Mouse (Mus musculus): ENCODE data around the gene Rgsl1. TPM values are rescaled to one million over a fixed set of nuclear protein-coding genes. Genes with fewer than 3 reads are reported as not detected.

Gene Rgsl1
- total RNA-seq, 2 experiments from 2014 or later: 0.64 to 1.2 TPM

DNA sequence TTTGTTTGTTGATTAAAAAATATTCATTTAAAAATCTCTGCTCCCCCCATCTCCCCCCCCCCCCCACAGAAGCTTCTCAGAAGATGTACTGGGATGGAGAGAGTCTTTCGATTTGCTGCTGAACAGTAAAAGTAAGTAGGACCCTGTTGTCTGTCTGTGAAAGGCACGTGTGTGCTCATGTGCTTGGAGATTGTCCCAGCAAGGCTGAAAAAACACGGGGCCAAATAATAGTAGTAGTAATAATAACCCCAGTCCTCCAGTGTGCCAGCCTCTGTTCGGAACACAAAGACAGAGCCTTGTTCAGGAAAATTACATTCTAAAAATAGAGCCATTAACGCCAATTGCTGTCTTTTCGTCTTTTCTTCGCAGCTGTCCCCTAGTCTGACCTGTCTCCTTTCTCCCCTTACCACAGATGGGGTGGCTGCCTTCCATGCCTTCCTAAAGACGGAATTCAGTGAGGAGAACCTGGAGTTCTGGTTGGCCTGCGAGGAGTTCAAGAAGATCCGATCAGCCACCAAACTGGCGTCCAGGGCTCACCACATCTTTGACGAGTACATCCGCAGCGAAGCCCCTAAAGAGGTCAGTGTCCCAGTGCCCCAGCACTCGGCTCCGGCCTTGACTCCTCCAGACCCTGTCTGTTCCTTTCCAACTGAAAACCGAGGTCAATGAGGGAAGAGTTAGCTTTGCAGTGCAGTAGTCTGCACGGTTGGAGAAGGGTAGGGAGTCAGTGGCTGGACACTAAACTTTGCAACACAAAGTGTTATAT lies 102.2 kb downstream of the Rgsl1 start:
- DNase-seq (ENCODE audit: extremely low spot score in 1 of 2, low spot score in 1 of 2): no peak

DNA sequence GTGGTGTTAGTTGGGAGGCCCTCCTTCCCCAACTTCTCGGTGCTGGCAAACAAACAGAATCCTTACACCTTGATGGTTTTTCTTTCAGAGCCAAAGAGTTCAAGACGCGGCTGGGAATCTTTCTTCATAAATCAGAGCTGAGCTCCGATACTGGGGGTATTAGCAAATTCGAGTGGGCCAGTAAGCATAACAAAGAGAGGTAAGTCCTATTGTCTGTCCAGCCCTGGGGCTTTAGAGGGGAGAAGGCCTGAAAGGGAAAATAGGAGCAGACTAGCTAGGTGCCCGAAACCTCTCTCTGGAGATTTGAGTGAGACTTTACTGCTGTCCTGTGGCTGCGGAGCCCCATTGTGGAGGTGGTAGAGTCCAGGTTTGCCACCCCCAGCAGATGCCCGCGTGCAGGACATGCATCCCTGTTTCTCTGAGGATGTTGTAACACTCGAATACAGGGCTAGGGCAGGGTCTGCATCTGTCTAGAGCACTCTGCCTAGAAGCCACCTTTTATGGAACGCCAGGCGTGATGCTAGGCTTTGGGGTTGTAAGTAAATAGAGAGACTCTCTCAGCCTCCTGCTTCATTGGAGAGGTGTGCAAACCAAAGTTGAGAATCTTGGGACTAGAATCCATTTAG lies 103.1 kb downstream of the Rgsl1 start:
- no peak for DNase-seq (ENCODE audit: extremely low spot score in 1 of 2, low spot score in 1 of 2)

DNA sequence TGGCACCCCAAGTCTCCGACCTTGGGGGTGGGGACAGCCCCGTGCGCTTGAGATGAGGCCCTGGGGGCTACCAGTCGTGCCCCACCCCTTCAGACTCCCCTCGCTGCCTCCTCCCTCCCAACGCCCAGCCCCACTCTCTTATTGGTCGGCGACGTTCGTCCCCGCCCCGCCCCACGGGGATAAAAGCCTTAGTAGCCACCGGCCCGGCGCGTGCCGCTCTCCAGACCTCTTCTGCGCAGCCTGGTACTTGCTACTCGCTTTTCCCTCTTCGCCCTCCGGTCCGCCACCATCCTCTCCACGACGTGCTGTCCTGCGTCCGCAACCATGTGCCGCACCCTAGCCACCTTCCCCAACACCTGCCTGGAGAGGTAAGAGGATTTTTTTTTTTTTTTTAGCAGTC lies 103.8 kb downstream of the Rgsl1 start, which contains the start of gene Rgs16:
Gene Rgs16 (plus strand): TSS at position 205 of the 400 bp plus-strand sequence.
- peak; percentile 48 to 58 for DNase-seq (ENCODE audit: extremely low spot score in 1 of 2, low spot score in 1 of 2)

DNA sequence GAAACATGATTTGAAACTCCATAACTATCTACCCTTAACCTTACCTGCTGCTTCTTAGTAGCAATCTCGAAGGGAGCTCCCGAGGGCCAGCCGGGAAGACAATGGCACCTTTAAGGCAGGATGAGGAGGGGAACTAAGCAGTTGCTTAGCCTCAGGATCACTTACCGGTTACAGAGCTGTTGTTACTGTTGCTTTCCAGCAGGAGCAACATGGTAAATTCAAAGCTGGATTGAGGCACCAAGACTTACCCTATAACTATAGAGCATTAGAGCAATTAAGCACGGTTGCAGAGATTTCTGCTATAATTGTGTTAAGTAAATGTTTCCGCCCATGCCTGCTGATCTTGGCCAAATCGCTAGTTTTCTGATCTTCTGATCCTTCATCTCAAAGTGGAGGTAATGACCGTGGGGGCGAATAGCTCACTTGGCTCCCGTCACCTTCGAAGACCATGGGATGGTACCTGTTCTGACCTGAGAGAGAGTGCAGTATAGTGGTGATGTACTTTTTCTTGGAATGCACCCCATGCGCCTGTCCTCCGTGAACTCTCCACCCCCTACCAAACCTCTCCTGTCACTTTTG lies 104.4 kb downstream of the Rgsl1 start:
- no peak for DNase-seq (ENCODE audit: extremely low spot score in 1 of 2, low spot score in 1 of 2)

DNA sequence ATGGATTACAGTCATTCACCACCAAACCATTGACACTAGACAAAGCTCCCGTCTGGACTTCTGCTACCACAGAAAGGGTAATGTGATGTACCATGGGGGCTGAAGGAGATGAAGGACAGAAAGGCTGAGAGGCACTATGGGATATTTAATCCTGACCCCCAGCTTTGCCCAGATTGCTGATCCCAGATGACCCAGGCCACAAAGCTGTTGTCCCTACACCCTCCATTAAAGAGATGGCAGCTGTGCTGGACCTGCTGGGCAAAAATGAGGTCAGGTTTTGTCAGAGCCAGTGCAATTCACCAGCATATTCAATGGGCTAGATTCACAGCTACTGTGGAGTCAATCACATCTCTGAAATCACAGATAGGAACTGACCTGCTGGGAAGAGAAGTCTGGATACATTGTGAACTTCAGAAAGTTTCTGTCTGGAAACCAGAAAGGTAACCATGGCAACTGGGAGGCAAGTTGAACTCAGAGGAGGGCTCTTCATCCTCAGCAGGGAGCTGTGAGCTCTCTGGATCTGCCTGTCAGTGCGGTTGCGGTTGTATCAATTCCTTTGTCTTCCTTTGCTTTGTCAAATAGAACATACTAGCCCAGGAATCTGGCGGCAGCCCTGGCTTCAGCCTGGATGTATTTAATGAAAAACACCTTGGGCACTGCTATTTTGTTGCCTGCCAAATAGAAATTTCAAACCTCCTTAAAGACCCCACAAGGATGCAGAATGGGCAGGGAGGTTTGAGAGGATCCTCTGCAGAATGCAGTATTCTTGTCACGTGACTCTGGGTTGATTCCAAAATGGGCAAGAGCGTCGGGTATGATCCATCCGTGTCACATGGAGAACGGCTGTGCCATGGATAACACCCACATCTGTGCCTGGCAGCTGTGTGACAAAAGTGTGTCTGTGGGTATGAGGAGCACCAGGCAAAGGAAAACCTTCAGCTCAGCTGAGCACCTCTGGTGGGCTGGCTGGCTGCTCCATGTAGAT lies 106.5 kb downstream of the Rgsl1 start:
- DNase-seq (ENCODE audit: extremely low spot score in 1 of 2, low spot score in 1 of 2): no peak

DNA sequence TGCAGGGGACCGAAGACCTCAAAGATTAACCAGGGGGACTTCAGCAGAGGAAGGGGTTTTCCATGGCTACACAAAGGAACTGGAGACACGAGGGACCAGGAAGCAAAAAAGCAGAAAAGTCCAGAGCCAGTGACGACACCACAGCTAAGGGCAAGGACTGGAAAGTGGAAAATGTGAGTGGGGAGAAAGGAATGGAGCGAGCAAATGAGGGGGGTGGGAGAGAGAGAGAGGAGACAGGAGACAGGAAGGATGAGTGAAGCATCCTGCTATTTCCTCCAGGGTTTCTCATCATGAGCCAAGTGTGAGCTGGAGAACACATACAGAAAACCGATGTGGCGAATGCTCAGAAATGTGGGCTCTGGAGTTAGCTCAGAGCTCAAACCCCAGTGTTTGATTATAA lies 107.8 kb downstream of the Rgsl1 start:
- DNase-seq (ENCODE audit: extremely low spot score in 1 of 2, low spot score in 1 of 2): no peak

DNA sequence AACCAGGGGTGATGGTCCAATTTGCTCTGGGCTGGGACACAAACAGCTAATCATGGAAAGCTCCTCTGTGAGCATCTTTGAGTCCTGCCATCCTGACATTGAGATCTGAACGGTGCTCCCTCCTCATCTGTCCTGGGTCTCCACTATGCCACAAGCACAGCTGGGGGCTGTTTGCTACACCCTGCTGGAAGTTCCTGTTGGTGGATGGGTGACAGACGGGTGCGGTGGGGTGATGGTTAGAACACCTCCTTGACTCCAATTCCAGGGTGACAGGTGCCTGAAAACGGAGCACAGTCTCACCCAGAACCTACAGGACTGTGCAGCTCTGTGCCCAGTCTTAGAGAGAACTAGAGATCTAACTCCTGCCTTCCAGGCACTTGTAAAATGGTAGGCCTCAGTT lies 109.1 kb downstream of the Rgsl1 start:
- no peak for DNase-seq (ENCODE audit: extremely low spot score in 1 of 2, low spot score in 1 of 2)

DNA sequence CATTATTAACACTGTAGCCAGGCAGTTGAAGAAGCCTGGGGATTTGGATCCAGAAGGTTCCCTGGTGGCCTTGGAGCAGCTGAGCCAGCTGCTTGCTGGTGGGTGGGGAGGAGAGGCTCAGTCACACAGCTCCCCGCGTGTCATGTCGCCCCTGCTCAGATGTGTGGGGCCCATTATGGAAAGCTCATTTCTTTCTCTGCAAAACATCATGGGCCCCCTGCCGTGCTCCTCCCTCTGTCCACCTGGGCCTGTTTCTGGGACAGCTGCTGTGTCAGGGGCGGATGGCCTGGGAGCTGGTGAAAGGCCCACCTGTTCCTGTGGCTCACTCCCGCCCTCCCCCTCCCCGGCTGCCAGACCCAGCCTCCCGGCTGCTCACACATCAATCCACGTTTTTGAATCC lies 110.8 kb downstream of the Rgsl1 start:
- no peak for DNase-seq (ENCODE audit: extremely low spot score in 1 of 2, low spot score in 1 of 2)

DNA sequence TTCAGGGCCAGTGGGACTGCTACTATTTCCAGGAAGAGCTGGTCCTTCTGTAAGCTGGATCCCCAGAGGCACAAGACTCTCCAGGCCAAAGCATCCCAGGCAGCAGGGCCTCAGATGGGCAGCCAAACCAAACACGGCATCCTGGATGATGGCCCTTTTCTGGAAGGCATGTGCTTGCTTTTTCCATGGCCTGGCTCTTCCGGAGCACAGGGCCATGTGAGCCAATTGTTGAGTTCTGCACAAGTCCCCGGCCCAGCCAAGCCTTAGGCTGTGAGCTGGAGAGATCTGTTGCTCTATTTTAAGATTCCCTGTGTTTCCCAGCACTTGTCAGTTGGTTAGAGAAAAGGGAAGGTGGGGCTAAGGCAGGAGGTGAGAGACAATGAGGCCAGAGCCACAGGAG lies 113.3 kb downstream of the Rgsl1 start:
- no peak for DNase-seq (ENCODE audit: extremely low spot score in 1 of 2, low spot score in 1 of 2)

DNA sequence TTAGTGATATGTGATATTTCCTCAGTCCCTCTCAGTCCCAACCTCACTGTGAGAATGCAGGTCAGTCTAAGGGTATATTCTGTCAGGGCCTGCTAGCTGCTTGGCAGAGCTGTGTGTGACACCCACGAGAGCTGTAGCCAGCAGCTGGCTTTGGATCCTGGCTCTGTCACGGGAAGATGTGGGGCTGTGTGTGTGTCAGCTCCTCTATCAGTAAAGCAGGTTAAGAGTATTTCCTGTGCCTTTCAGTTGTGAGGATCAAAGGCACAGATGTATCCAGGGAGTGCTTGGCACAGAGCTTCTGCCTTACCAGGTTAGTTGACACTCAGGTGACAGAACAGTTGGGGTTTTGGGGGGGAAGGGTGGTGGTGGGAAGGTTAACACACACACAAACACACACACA lies 114.1 kb downstream of the Rgsl1 start:
- no peak for DNase-seq (ENCODE audit: extremely low spot score in 1 of 2, low spot score in 1 of 2)

Other genes starting within 250 kb of the Rgsl1 start
- gene Rgs8, start 191.1 kb downstream of the Rgsl1 start, total RNA-seq (2021): 10 to 100 TPM; 66.1 to 70.2 TPM
- 1 to 10 TPM; 4.9 to 5.9 TPM for gene Rgs16, start 103.8 kb downstream of the Rgsl1 start, total RNA-seq (2021)
- 1 to 10 TPM; 6.5 to 8.1 TPM for gene Rnasel, start 94.7 kb downstream of the Rgsl1 start, total RNA-seq (2021)
- not detected for gene Teddm1b, start 30.2 kb upstream of the Rgsl1 start, total RNA-seq (2021)
- not detected for gene Teddm1a, start 47.6 kb upstream of the Rgsl1 start, total RNA-seq (2021)
- 1,000 to 10,000 TPM; 1,489 to 1,771 TPM for gene Glul, start 55.8 kb upstream of the Rgsl1 start, total RNA-seq (2021)
- 1 to 10 TPM; 1.6 to 1.7 TPM for gene Teddm2, start 56.1 kb upstream of the Rgsl1 start, total RNA-seq (2021)

Measured in layer of hippocampus, postnatal 25 days (tissue).